Mouse (Mus musculus) G1E (cell line): Measurements from ENCODE around the gene Spock2.

Experiments used
- CTCF ChIP-seq: IDR thresholded peaks from 2 replicates; pipeline ENCODE4 v1.5.1; 2012; ENCODE audit warnings: low read depth, low read length, inconsistent platforms, mixed read lengths
- GATA1 ChIP-seq: IDR thresholded peaks from 2 replicates; pipeline ENCODE4 v1.6.1; 2012; ENCODE audit warnings: borderline replicate concordance, low read length, inconsistent platforms, mixed read lengths
- GATA2 ChIP-seq: IDR thresholded peaks from 2 replicates; pipeline ENCODE4 v1.6.1; 2012; ENCODE audit warnings: low read depth, low read length, inconsistent platforms, borderline replicate concordance
- POLR2AphosphoS5 ChIP-seq: IDR thresholded peaks from 2 replicates; pipeline ENCODE4 v1.6.1; 2012; ENCODE audit warnings: low read depth, low read length, inconsistent platforms; ENCODE audit not compliant: insufficient replicate concordance
- TAL1 ChIP-seq: conservative IDR thresholded peaks from 2 replicates; pipeline ENCODE4 v1.6.1; 2012; ENCODE audit warnings: low read depth, low read length, inconsistent platforms, mixed read lengths

DNA sequence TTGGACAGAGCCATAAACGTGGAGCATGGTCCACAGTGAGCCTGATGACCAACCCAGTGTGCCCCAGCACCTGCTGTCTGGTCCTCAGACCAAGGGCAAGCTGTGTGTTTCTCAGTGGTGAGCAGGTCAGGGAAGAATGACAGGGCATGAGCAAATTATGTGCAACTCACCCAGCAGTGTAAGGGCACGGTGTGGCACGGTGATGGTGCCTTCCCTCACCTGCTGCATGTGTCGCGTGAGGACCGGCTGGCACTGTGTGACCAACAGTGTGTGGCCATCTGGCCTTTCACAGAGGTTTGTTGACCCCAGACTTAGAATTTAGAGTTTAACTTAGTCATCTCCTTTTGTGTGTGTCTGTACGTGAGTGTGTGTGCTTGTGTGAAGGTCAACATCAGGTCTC, 28.8 kb upstream of the Spock2 start:
- no peak for TF ChIP-seq CTCF
- no peak for TF ChIP-seq GATA1
- no peak for TF ChIP-seq POLR2AphosphoS5
- TF ChIP-seq TAL1, result no peak
- TF ChIP-seq GATA2, result no peak
